ENCODE assay signal across 8 mouse cellular contexts in genomic region chr16:72913134-72913533, GRCm38 (mm10).
DNase-seq lines count a peak whose midpoint lies in the region; ATAC-seq lines count a peak whose summit lies in the region.

No protein-coding gene starts in this region.

- WGBS in heart, embryonic 11.5 days (ENCODE audit: insufficient replicate concordance): 49% methylated on average over 5 of the region's 5 CpGs

- no peaks in the 10 kb centered on the region for H3K4me1 ChIP-seq in heart, embryonic 11.5 days (ENCODE audit: control insufficient read depth, insufficient read depth, low read length)

- H3K9me3 ChIP-seq in heart, embryonic 11.5 days (replicated peaks; ENCODE audit: control insufficient read depth, low read length): no peaks in the 10 kb centered on the region

- no peak for ATAC-seq in heart, embryonic 11.5 days (replicated peaks; ENCODE audit: insufficient number of reproducible peaks, low FRiP score, low TSS enrichment)

- no peak overlapping the region for H3K4me2 ChIP-seq in heart, embryonic 11.5 days

- peak; percentile 92 for DNase-seq in heart, adult 11 months
- DNase-seq in adrenal gland, adult 2 months: peak; percentile 48
- DNase-seq in cerebellum, postnatal 36 days: peak; percentile 91
- DNase-seq in kidney, postnatal 36 days: peak; percentile 20 to 66
- DNase-seq in right cerebral cortex, adult 18-20 months: peak; percentile 87
- DNase-seq in spleen, adult 12 weeks (ENCODE audit: low spot score): no peak
- no peak for DNase-seq in urinary bladder, postnatal 10 days (ENCODE audit: low spot score)

- no peak overlapping the region for H3K4me3 ChIP-seq in heart, embryonic 11.5 days (ENCODE audit: low read depth, low read length)

- no peak overlapping the region for H3K9ac ChIP-seq in heart, embryonic 11.5 days (ENCODE audit: low read depth, low read length)

- no peaks in the 10 kb centered on the region for H3K36me3 ChIP-seq in heart, embryonic 11.5 days (ENCODE audit: control insufficient read depth, insufficient read depth, low read length)

- no peak overlapping the region for H3K27ac ChIP-seq in heart, embryonic 11.5 days (ENCODE audit: low read depth, low read length)

- no peaks in the 10 kb centered on the region for H3K27me3 ChIP-seq in heart, embryonic 11.5 days (ENCODE audit: control insufficient read depth, insufficient read depth, low read length)

Comparison
In these comparisons a context has a peak if more than half of its experiments do, and no peak if none do; other contexts are left out.
1. DNase-seq: peak in heart, adult 11 months (single experiment), adrenal gland, adult 2 months (single experiment), cerebellum, postnatal 36 days (2 of 2), kidney, postnatal 36 days (2 of 2) and right cerebral cortex, adult 18-20 months (single experiment); none in spleen, adult 12 weeks (single experiment) and urinary bladder, postnatal 10 days (single experiment).